Mouse (Mus musculus) limb, embryonic 12.5 days (tissue): Measurements from ENCODE around the gene Stat4. TPM values are rescaled to one million over a fixed set of nuclear protein-coding genes. Genes with fewer than 3 reads are reported as not detected.
"Not testable (repeated sequence)": the region's sequence is repeated elsewhere in the genome, so short reads cannot be mapped to it uniquely, and the experiment has no call there.

Source experiments
- ATAC-seq: fragments of 200-750 bp; cut with Nextera tagmentation; 2 replicates; pipeline ENCODE4 v1.8.0; 2017; ENCODE audit warnings: low read depth, moderate TSS enrichment; ENCODE audit not compliant: insufficient number of reproducible peaks, insufficient read depth, low FRiP score, low TSS enrichment
- H3K27ac ChIP-seq: fragments of 300-500 bp; sonication (generic); 2 replicates; pipeline ENCODE4 v1.5.1; 2016; ENCODE audit warnings: mild to moderate bottlenecking, moderate library complexity
- H3K27me3 ChIP-seq: fragments of 300-500 bp; sonication (generic); 2 replicates; pipeline ENCODE4 v1.6.1; 2016; ENCODE audit warnings: mild to moderate bottlenecking, moderate library complexity
- H3K36me3 ChIP-seq: fragments of 300-500 bp; sonication (generic); 2 replicates; pipeline ENCODE4 v1.6.1; 2016; ENCODE audit warnings: mild to moderate bottlenecking, moderate library complexity
- H3K4me1 ChIP-seq: fragments of 300-500 bp; sonication (generic); replicated peaks from 2 replicates; pipeline ENCODE4 v1.6.1; 2016
- H3K4me2 ChIP-seq: fragments of 300-500 bp; sonication (generic); 2 replicates; pipeline ENCODE4 v1.6.1; 2016; ENCODE audit warnings: mild to moderate bottlenecking, moderate library complexity
- H3K4me3 ChIP-seq: fragments of 300-500 bp; sonication (generic); replicated peaks from 2 replicates; pipeline ENCODE4 v1.5.1; 2016; ENCODE audit warnings: mild to moderate bottlenecking
- H3K9ac ChIP-seq: fragments of 300-500 bp; sonication (generic); replicated peaks from 2 replicates; pipeline ENCODE4 v1.6.1; 2016; ENCODE audit warnings: mild to moderate bottlenecking, moderate library complexity
- H3K9me3 ChIP-seq: fragments of 300-500 bp; sonication (generic); 2 replicates; pipeline ENCODE4 v1.6.1; 2016; ENCODE audit warnings: mild to moderate bottlenecking, moderate library complexity
- WGBS: fragments of 180-500 bp; shearing (Covaris S2); methylation state at CpG from one replicate; pipeline ENCODE4 v1.1.7; 2016; 5-methylcytosine and 5-hydroxymethylcytosine counted together
- polyA plus RNA-seq: library from polyadenylated mRNA; unstranded; fragments of >200 nt; fragmentation: Nextera tagmentation; extraction: Ambion mirVana; gene quantifications from 2 replicates; pipeline ENCODE4 v1.2.1, GENCODE M21; 2016

Gene Stat4
- polyA plus RNA-seq, 1 experiment from 2014 or later, result 2.1 TPM

- Histone ChIP-seq H3K27ac (no peak overlapping the region), H3K36me3 (no peaks in the 10 kb centered on the region), H3K4me3 (no peak overlapping the region), H3K9me3 (peaks cover 4% of the 10 kb centered on the region; the same call in 1 of the 2 replicates), H3K4me1 (no peaks in the 10 kb centered on the region), H3K9ac (no peak overlapping the region), H3K4me2 (no peak overlapping the region), H3K27me3 (no peaks in the 10 kb centered on the region)
- no peak for ATAC-seq
- WGBS, result 88% methylated on average over 5 of the region's 5 CpGs
These were observed 41.7 kb downstream of the Stat4 start for GRCm38 (mm10) chr1:52028686-52029085.

- ATAC-seq, result no peak
- peaks cover 11% of the 10 kb centered on the region for H3K4me1 ChIP-seq
- no peaks in the 10 kb centered on the region for H3K27me3 ChIP-seq
- WGBS, result 69% methylated on average over 12 of the region's 12 CpGs
- H3K36me3 ChIP-seq, result no peaks in the 10 kb centered on the region
- no peak overlapping the region for H3K4me3 ChIP-seq
- H3K9me3 ChIP-seq, result peaks cover 4% of the 10 kb centered on the region; the same call in 1 of the 2 replicates
- H3K27ac ChIP-seq, result no peak overlapping the region
- no peak overlapping the region for H3K9ac ChIP-seq
- H3K4me2 ChIP-seq, result no peak overlapping the region
These were observed 48.1 kb downstream of the Stat4 start for GRCm38 (mm10) chr1:52034816-52035752.

GRCm38 (mm10) chr1:52039151-52039550 is 52.2 kb downstream of the Stat4 start:
- no peaks in the 10 kb centered on the region for H3K36me3 ChIP-seq
- H3K9ac ChIP-seq, result no peak overlapping the region
- 67% methylated on average over 7 of the region's 7 CpGs for WGBS
- no peak overlapping the region for H3K27ac ChIP-seq
- H3K4me2 ChIP-seq, result no peak overlapping the region
- H3K4me3 ChIP-seq, result no peak overlapping the region
- H3K27me3 ChIP-seq, result no peaks in the 10 kb centered on the region
- no peak for ATAC-seq
- H3K9me3 ChIP-seq, result no peaks in the 10 kb centered on the region
- H3K4me1 ChIP-seq, result peaks cover 13% of the 10 kb centered on the region

- Histone ChIP-seq H3K36me3 (no peaks in the 10 kb centered on the region), H3K27me3 (no peaks in the 10 kb centered on the region), H3K9me3 (no peaks in the 10 kb centered on the region), H3K4me1 (peaks cover 13% of the 10 kb centered on the region), H3K4me3 (no peak overlapping the region), H3K27ac (no peak overlapping the region), H3K4me2 (no peak overlapping the region), H3K9ac (no peak overlapping the region)
- ATAC-seq, result no peak
- 69% methylated on average over 9 of the region's 9 CpGs for WGBS
These were observed 52.7 kb downstream of the Stat4 start for GRCm38 (mm10) chr1:52039626-52040025.

GRCm38 (mm10) chr1:52040366-52041061 is 53.6 kb downstream of the Stat4 start:
- Histone ChIP-seq H3K27me3 (no peaks in the 10 kb centered on the region), H3K4me3 (no peak overlapping the region), H3K4me2 (no peak overlapping the region), H3K36me3 (no peaks in the 10 kb centered on the region), H3K4me1 (peaks cover 13% of the 10 kb centered on the region), H3K27ac (no peak overlapping the region), H3K9ac (no peak overlapping the region), H3K9me3 (no peaks in the 10 kb centered on the region)
- 83% methylated on average over 11 of the region's 11 CpGs for WGBS
- no peak for ATAC-seq

GRCm38 (mm10) chr1:52043191-52043590 is 56.2 kb downstream of the Stat4 start:
- H3K4me1 ChIP-seq, result peaks cover 13% of the 10 kb centered on the region
- WGBS, result 83% methylated on average over 4 of the region's 4 CpGs
- no peak overlapping the region for H3K9ac ChIP-seq
- no peak overlapping the region for H3K27ac ChIP-seq
- H3K4me3 ChIP-seq, result no peak overlapping the region
- no peaks in the 10 kb centered on the region for H3K9me3 ChIP-seq
- no peaks in the 10 kb centered on the region for H3K27me3 ChIP-seq
- no peak for ATAC-seq
- H3K36me3 ChIP-seq, result no peaks in the 10 kb centered on the region
- no peak overlapping the region for H3K4me2 ChIP-seq

GRCm38 (mm10) chr1:52046891-52047290 is 59.9 kb downstream of the Stat4 start:
- not testable (repeated sequence) for H3K9ac ChIP-seq, H3K4me2 ChIP-seq, ATAC-seq, H3K4me1 ChIP-seq, H3K9me3 ChIP-seq, H3K27ac ChIP-seq, H3K4me3 ChIP-seq, H3K36me3 ChIP-seq, H3K27me3 ChIP-seq
- WGBS, result 95% methylated on average over 10 of the region's 10 CpGs

- Histone ChIP-seq H3K36me3 (no peaks in the 10 kb centered on the region), H3K4me1 (no peaks in the 10 kb centered on the region), H3K9ac (no peak overlapping the region), H3K4me2 (no peak overlapping the region), H3K27me3 (no peaks in the 10 kb centered on the region), H3K27ac (no peak overlapping the region), H3K9me3 (no peaks in the 10 kb centered on the region), H3K4me3 (no peak overlapping the region)
- ATAC-seq, result no peak
- 64% methylated on average over 2 of the region's 2 CpGs for WGBS
These were observed 61.8 kb downstream of the Stat4 start for GRCm38 (mm10) chr1:52048711-52049110.

- H3K9ac ChIP-seq, result no peak overlapping the region
- H3K27ac ChIP-seq, result no peak overlapping the region
- H3K4me3 ChIP-seq, result no peak overlapping the region
- H3K27me3 ChIP-seq, result no peaks in the 10 kb centered on the region
- no peaks in the 10 kb centered on the region for H3K9me3 ChIP-seq
- WGBS, result 91% methylated on average over 3 of the region's 3 CpGs
- no peaks in the 10 kb centered on the region for H3K4me1 ChIP-seq
- no peaks in the 10 kb centered on the region for H3K36me3 ChIP-seq
- no peak for ATAC-seq
- H3K4me2 ChIP-seq, result no peak overlapping the region
These were observed 62.9 kb downstream of the Stat4 start for GRCm38 (mm10) chr1:52049827-52050226.

GRCm38 (mm10) chr1:52051542-52051941 is 64.6 kb downstream of the Stat4 start:
- Histone ChIP-seq H3K9ac (no peak overlapping the region), H3K36me3 (no peaks in the 10 kb centered on the region), H3K4me1 (no peaks in the 10 kb centered on the region), H3K4me2 (no peak overlapping the region), H3K9me3 (no peaks in the 10 kb centered on the region), H3K27me3 (no peaks in the 10 kb centered on the region), H3K27ac (no peak overlapping the region), H3K4me3 (no peak overlapping the region)
- ATAC-seq, result no peak
- 80% methylated on average over 3 of the region's 3 CpGs for WGBS

- Histone ChIP-seq H3K27ac (no peak overlapping the region), H3K4me2 (no peak overlapping the region), H3K4me1 (no peaks in the 10 kb centered on the region), H3K36me3 (no peaks in the 10 kb centered on the region), H3K27me3 (no peaks in the 10 kb centered on the region), H3K4me3 (no peak overlapping the region), H3K9ac (no peak overlapping the region), H3K9me3 (no peaks in the 10 kb centered on the region)
- ATAC-seq, result no peak
- WGBS, result 91% methylated on average over 9 of the region's 9 CpGs
These were observed 66.0 kb downstream of the Stat4 start for GRCm38 (mm10) chr1:52052910-52053309.
